Mouse (Mus musculus): ENCODE results near the gene Zfp334. TPM values are rescaled to one million over a fixed set of nuclear protein-coding genes. Genes with fewer than 3 reads are reported as not detected.

The Zfp334 gene
- polyA plus RNA-seq, 2 experiments: 0.73 to 0.89 TPM

- peak; percentile 49; the same call in 1 of the 2 replicates for ATAC-seq (ENCODE audit: insufficient read depth)
- Histone ChIP-seq H3K9ac (replicated peaks) (no peak overlapping the region), H3K4me2 (ENCODE audit: low read depth) (no peak overlapping the region), H3K27me3 (ENCODE audit: control insufficient read depth, insufficient read depth, low read length) (no peaks in the 10 kb centered on the region), H3K27ac (no peak overlapping the region), H3K4me1 (replicated peaks; ENCODE audit: control insufficient read depth in 2 of 2, insufficient read depth in 2 of 2, low read length in 1 of 2) (peaks cover 0 to 17% of the 10 kb centered on the region in 2 experiments; a peak in 2 of 4 replicates), H3K36me3 (replicated peaks; ENCODE audit: control insufficient read depth, insufficient read depth, low read depth) (no peaks in the 10 kb centered on the region), H3K4me3 (ENCODE audit: insufficient read depth in 1 of 2, low read depth in 2 of 2, low read length in 2 of 2) (no peak overlapping the region), H3K9me3 (ENCODE audit: control insufficient read depth, low read length) (no peaks in the 10 kb centered on the region)
- 58% methylated on average over 7 of the region's 7 CpGs for WGBS (ENCODE audit: insufficient replicate concordance)
- DNase-seq (ENCODE audit: low read depth in 3 of 3, low spot score in 3 of 3): no peak
- TF ChIP-seq EP300 (IDR thresholded peaks at IDR 0.05; ENCODE audit: low read depth): no peak
- no peak for TF ChIP-seq CTCF (IDR thresholded peaks at IDR 0.05; ENCODE audit: low read depth)
These were observed 29.2 kb upstream of the Zfp334 start for GRCm38 (mm10) chr2:165417291-165417690.

GRCm38 (mm10) chr2:165415795-165416194 is 27.7 kb upstream of the Zfp334 start:
- Histone ChIP-seq H3K4me1 (replicated peaks; ENCODE audit: control insufficient read depth in 2 of 2, insufficient read depth in 2 of 2, low read length in 1 of 2) (peaks cover 0 to 17% of the 10 kb centered on the region in 2 experiments; a peak in 2 of 4 replicates), H3K9ac (replicated peaks) (no peak overlapping the region), H3K4me2 (ENCODE audit: low read depth) (no peak overlapping the region), H3K4me3 (ENCODE audit: insufficient read depth in 1 of 2, low read depth in 2 of 2, low read length in 2 of 2) (no peak overlapping the region), H3K36me3 (replicated peaks; ENCODE audit: control insufficient read depth, insufficient read depth, low read depth) (no peaks in the 10 kb centered on the region), H3K9me3 (ENCODE audit: control insufficient read depth, low read length) (no peaks in the 10 kb centered on the region), H3K27ac (no peak overlapping the region), H3K27me3 (ENCODE audit: control insufficient read depth, insufficient read depth, low read length) (no peaks in the 10 kb centered on the region)
- DNase-seq (ENCODE audit: low read depth in 3 of 3, low spot score in 3 of 3): no peak
- WGBS (ENCODE audit: insufficient replicate concordance): 65% methylated on average over 6 of the region's 6 CpGs
- TF ChIP-seq EP300 (IDR thresholded peaks at IDR 0.05; ENCODE audit: low read depth): no peak
- TF ChIP-seq CTCF (IDR thresholded peaks at IDR 0.05; ENCODE audit: low read depth): no peak
- ATAC-seq (ENCODE audit: insufficient read depth): no peak

GRCm38 (mm10) chr2:165415141-165415721 is 27.2 kb upstream of the Zfp334 start:
- H3K4me3 ChIP-seq (ENCODE audit: insufficient read depth in 1 of 2, low read depth in 2 of 2, low read length in 2 of 2): no peak overlapping the region
- H3K4me2 ChIP-seq (ENCODE audit: low read depth): no peak overlapping the region
- no peaks in the 10 kb centered on the region for H3K36me3 ChIP-seq (replicated peaks; ENCODE audit: control insufficient read depth, insufficient read depth, low read depth)
- no peak overlapping the region for H3K9ac ChIP-seq (replicated peaks)
- H3K27ac ChIP-seq: no peak overlapping the region
- H3K4me1 ChIP-seq (replicated peaks; ENCODE audit: control insufficient read depth in 2 of 2, insufficient read depth in 2 of 2, low read length in 1 of 2): peaks cover 0 to 17% of the 10 kb centered on the region in 2 experiments; a peak in 2 of 4 replicates
- DNase-seq (ENCODE audit: low read depth in 3 of 3, low spot score in 3 of 3) (no peak), ATAC-seq (ENCODE audit: insufficient read depth) (peak; percentile 45; the same call in 1 of the 2 replicates)
- 52% methylated on average over 11 of the region's 11 CpGs for WGBS (ENCODE audit: insufficient replicate concordance)
- no peaks in the 10 kb centered on the region for H3K9me3 ChIP-seq (ENCODE audit: control insufficient read depth, low read length)
- H3K27me3 ChIP-seq (ENCODE audit: control insufficient read depth, insufficient read depth, low read length): no peaks in the 10 kb centered on the region
- TF ChIP-seq EP300 (IDR thresholded peaks at IDR 0.05; ENCODE audit: low read depth) (no peak), CTCF (IDR thresholded peaks at IDR 0.05; ENCODE audit: low read depth) (no peak)

- Histone ChIP-seq H3K27ac (no peak overlapping the region), H3K4me2 (ENCODE audit: low read depth) (no peak overlapping the region), H3K36me3 (replicated peaks; ENCODE audit: control insufficient read depth, insufficient read depth, low read depth) (no peaks in the 10 kb centered on the region)
These were observed 26.3 kb upstream of the Zfp334 start for GRCm38 (mm10) chr2:165414321-165414720.

GRCm38 (mm10) chr2:165413884-165414283 is 25.8 kb upstream of the Zfp334 start:
- H3K27ac ChIP-seq: no peak overlapping the region
- TF ChIP-seq EP300 (IDR thresholded peaks at IDR 0.05; ENCODE audit: low read depth) (no peak), CTCF (IDR thresholded peaks at IDR 0.05; ENCODE audit: low read depth) (no peak)
- DNase-seq (ENCODE audit: low read depth in 3 of 3, low spot score in 3 of 3) (no peak), ATAC-seq (ENCODE audit: insufficient read depth) (no peak)
- WGBS (ENCODE audit: insufficient replicate concordance): 32% methylated on average over 3 of the region's 3 CpGs
- no peaks in the 10 kb centered on the region for H3K36me3 ChIP-seq (replicated peaks; ENCODE audit: control insufficient read depth, insufficient read depth, low read depth)
- H3K27me3 ChIP-seq (ENCODE audit: control insufficient read depth, insufficient read depth, low read length): no peaks in the 10 kb centered on the region
- H3K4me3 ChIP-seq (ENCODE audit: insufficient read depth in 1 of 2, low read depth in 2 of 2, low read length in 2 of 2): no peak overlapping the region
- H3K4me1 ChIP-seq (replicated peaks; ENCODE audit: control insufficient read depth in 2 of 2, insufficient read depth in 2 of 2, low read length in 1 of 2): peaks cover 0 to 17% of the 10 kb centered on the region in 2 experiments; a peak in 2 of 4 replicates
- H3K9ac ChIP-seq (replicated peaks): no peak overlapping the region
- H3K9me3 ChIP-seq (ENCODE audit: control insufficient read depth, low read length): no peaks in the 10 kb centered on the region
- H3K4me2 ChIP-seq (ENCODE audit: low read depth): no peak overlapping the region

More at GRCm38 (mm10) chr2:165414321-165414720, 26.3 kb upstream of the Zfp334 start:
- Histone ChIP-seq H3K9ac (replicated peaks) (no peak overlapping the region), H3K4me1 (replicated peaks; ENCODE audit: control insufficient read depth in 2 of 2, insufficient read depth in 2 of 2, low read length in 1 of 2) (peaks cover 0 to 17% of the 10 kb centered on the region in 2 experiments; a peak in 2 of 4 replicates), H3K27me3 (ENCODE audit: control insufficient read depth, insufficient read depth, low read length) (no peaks in the 10 kb centered on the region), H3K9me3 (ENCODE audit: control insufficient read depth, low read length) (no peaks in the 10 kb centered on the region), H3K4me3 (ENCODE audit: insufficient read depth in 1 of 2, low read depth in 2 of 2, low read length in 2 of 2) (no peak overlapping the region)
- ATAC-seq (ENCODE audit: insufficient read depth) (no peak), DNase-seq (ENCODE audit: low read depth in 3 of 3, low spot score in 3 of 3) (no peak)
- TF ChIP-seq CTCF (IDR thresholded peaks at IDR 0.05; ENCODE audit: low read depth): no peak
- TF ChIP-seq EP300 (IDR thresholded peaks at IDR 0.05; ENCODE audit: low read depth): no peak
- 37% methylated on average over 5 of the region's 5 CpGs for WGBS (ENCODE audit: insufficient replicate concordance)

Data from liver, embryonic 14.5 days (tissue).